Mouse (Mus musculus): Measurements from ENCODE around the gene Ggt6.

The Ggt6 gene

DNA sequence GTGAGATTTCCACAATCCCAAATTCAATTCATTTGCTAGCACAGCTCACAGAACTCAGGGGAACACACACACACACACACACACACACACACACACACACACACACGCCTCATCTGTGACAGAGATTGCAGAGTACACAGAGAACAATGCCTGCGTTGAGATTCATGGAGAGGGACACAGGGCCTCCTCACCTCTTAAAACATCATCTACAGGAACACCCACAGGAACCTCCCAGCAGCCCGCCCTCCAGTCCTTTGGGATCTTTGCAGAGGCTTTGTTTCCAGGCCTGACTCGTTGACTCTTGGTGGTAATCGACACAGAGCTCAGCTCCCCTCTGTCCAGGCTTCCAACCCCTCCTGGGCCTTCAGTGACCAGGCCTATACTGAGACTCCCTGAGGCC, 41.9 kb downstream of the Ggt6 start:
- DNase-seq: no peak

DNA sequence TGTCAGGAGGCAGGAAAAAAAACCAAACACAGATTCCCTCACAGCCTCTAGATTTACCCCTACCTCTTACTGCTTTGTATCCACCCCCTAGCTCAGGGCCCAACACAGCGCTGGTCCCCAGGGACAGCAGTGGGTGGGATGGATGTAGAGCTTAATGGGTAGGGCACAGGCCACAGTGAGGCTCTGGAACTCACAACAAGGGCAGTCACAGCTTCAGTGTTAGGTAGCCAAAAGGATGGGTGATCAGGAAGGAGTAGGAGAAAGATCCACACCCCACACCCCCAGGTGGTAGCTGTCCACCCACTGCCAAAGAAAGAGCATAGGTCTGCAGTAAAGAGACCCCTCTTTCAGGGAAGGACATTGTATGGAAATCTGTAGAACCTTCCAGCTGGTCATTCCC, 42.3 kb downstream of the Ggt6 start:
- no peak for DNase-seq

DNA sequence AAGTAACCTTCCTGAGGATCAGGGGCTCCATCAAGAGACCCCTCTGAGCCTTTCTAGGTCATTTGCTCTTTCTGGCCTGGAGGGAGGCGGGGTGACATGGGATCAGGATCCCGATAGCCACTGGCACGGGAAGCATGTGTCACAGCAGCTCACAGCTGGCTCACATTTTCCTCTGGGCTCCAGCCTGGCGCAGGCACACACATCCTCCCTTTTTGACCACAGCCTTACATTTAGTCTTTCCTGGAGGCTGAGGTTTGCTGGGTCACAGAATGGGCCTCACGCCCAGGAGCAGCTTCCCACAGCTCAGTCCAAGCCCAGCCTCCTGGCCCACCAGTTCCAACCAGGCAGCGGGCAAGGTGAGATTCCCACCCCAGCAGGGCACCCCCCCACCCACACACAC, 42.9 kb downstream of the Ggt6 start:
- no peak for DNase-seq

GRCm38 (mm10) chr11:72479499-72479898, 44.2 kb downstream of the Ggt6 start:
- no peak for DNase-seq

GRCm38 (mm10) chr11:72481313-72481712, 46.0 kb downstream of the Ggt6 start:
- DNase-seq: no peak

DNA sequence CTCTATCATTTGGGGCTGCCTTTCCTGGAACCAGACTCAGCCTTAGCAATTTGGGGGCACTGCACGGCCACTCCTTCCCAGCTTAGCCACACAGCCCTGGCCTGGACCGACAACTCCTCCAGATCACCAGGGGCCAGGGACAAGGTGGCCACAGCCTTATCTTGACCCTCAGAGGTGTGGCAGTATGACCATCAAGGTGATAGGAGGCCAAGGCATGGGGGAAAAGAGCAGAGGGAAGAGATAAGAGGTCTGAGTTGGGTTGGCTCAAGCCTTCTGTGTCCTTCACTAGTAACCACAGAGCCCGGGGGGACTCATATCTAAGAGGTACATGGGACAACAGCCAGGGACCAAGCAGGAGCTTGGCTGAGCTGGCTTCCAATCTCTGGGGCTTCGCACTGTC, 46.6 kb downstream of the Ggt6 start:
- no peak for DNase-seq

GRCm38 (mm10) chr11:72484549-72484948, 49.2 kb downstream of the Ggt6 start:
- no peak for DNase-seq

GRCm38 (mm10) chr11:72485157-72485556, 49.8 kb downstream of the Ggt6 start:
- no peak for DNase-seq

DNA sequence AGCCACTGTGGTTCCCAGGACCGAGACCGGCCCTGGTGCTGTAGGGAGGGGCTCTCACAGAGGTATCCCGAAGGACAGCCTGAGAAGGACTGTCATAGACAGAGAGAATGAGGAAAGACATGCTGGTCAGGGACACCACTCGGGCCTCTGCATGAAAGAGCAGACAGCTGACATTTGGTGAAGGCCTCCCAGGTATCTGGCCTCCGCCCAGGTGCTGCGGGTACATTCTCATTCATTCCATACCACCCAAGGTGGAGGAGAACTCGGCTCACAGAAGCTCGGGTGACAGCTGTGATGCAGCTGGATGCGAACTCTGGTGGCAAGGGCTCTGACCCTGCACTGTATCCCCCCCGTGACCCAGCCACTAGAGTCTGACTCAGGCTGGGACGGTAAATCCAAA, 50.6 kb downstream of the Ggt6 start:
- DNase-seq: no peak

- no peak for DNase-seq
Measured at GRCm38 (mm10) chr11:72487171-72487570, 51.8 kb downstream of the Ggt6 start.

- no peak for DNase-seq
Measured at GRCm38 (mm10) chr11:72487739-72488138, 52.4 kb downstream of the Ggt6 start.
